Mouse (Mus musculus): ENCODE measurements around the gene Samhd1. TPM values are rescaled to one million over a fixed set of nuclear protein-coding genes. Genes with fewer than 3 reads are reported as not detected.

Samhd1 gene
- polyA plus RNA-seq, 1 experiment = 496 TPM

- Histone ChIP-seq H3K27ac (ENCODE audit: insufficient read depth, low read depth, low read length) (no peak overlapping the region), H3K4me3 (ENCODE audit: insufficient read depth, low read length) (no peak overlapping the region)
Measured at GRCm38 (mm10) chr2:157137959-157138731, 3.1 kb upstream of the Samhd1 start.

DNA sequence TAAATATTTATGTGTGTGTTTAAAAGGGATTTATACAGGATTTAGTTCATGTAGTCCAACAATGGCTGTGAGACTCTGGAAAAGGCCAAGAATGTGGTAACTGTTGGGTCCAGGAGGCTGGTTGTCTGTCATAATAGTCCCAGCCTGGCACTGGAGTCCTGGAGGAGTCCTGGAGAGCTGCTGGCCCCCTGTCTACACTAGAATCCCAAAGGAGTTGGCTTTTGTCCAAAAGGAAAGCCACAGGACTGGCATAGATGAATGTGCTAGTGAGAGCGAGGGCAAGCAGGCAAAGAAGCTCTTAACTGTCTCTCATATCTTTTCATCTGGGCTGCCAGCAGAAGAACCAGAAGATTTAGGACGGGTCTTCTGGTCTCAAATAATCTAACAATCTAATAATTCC, 1.6 kb upstream of the Samhd1 start:
- TF ChIP-seq POLR2A (IDR thresholded peaks at IDR 0.05; ENCODE audit: borderline replicate concordance, low read depth, low read length) = no peak
- TF ChIP-seq CTCF (IDR thresholded peaks at IDR 0.05; ENCODE audit: low read depth, low read length) = no peak
- Histone ChIP-seq H3K4me1 (ENCODE audit: control insufficient read depth, insufficient read depth, low read length) (peaks cover 29% of the 10 kb centered on the region), H3K4me3 (ENCODE audit: insufficient read depth, low read length) (no peak overlapping the region), H3K27ac (ENCODE audit: insufficient read depth, low read depth, low read length) (no peak overlapping the region)

More at GRCm38 (mm10) chr2:157137959-157138731, 3.1 kb upstream of the Samhd1 start:
- H3K4me1 ChIP-seq (ENCODE audit: control insufficient read depth, insufficient read depth, low read length) = peaks cover 30% of the 10 kb centered on the region
- TF ChIP-seq CTCF (IDR thresholded peaks at IDR 0.05; ENCODE audit: low read depth, low read length) (no peak), POLR2A (IDR thresholded peaks at IDR 0.05; ENCODE audit: borderline replicate concordance, low read depth, low read length) (no peak)

- Histone ChIP-seq H3K4me3 (ENCODE audit: insufficient read depth, low read length) (no peak overlapping the region), H3K27ac (ENCODE audit: insufficient read depth, low read depth, low read length) (no peak overlapping the region), H3K4me1 (ENCODE audit: control insufficient read depth, insufficient read depth, low read length) (peaks cover 29% of the 10 kb centered on the region)
- TF ChIP-seq CTCF (IDR thresholded peaks at IDR 0.05; ENCODE audit: low read depth, low read length) (no peak), POLR2A (IDR thresholded peaks at IDR 0.05; ENCODE audit: borderline replicate concordance, low read depth, low read length) (no peak)
Measured at GRCm38 (mm10) chr2:157136176-157136575, 1.1 kb upstream of the Samhd1 start.

GRCm38 (mm10) chr2:157135529-157136120, 560 bp upstream of the Samhd1 start:
- Histone ChIP-seq H3K27ac (ENCODE audit: insufficient read depth, low read depth, low read length) (peak overlapping the region; percentile 76), H3K4me3 (ENCODE audit: insufficient read depth, low read length) (peak overlapping the region; percentile 16; the same call in 1 of the 2 replicates), H3K4me1 (ENCODE audit: control insufficient read depth, insufficient read depth, low read length) (peaks cover 29% of the 10 kb centered on the region)
- TF ChIP-seq CTCF (IDR thresholded peaks at IDR 0.05; ENCODE audit: low read depth, low read length) (no peak), POLR2A (IDR thresholded peaks at IDR 0.05; ENCODE audit: borderline replicate concordance, low read depth, low read length) (no peak)

- H3K27ac ChIP-seq (ENCODE audit: insufficient read depth, low read depth, low read length) = peak overlapping the region; percentile 95
- peak overlapping the region; percentile 71 for H3K4me3 ChIP-seq (ENCODE audit: insufficient read depth, low read length)
- TF ChIP-seq CTCF (IDR thresholded peaks at IDR 0.05; ENCODE audit: low read depth, low read length) (no peak), POLR2A (IDR thresholded peaks at IDR 0.05; ENCODE audit: borderline replicate concordance, low read depth, low read length) (no peak)
- H3K4me1 ChIP-seq (ENCODE audit: control insufficient read depth, insufficient read depth, low read length) = peaks cover 31% of the 10 kb centered on the region
Measured at GRCm38 (mm10) chr2:157134479-157134931, 560 bp downstream of the Samhd1 start.

DNA sequence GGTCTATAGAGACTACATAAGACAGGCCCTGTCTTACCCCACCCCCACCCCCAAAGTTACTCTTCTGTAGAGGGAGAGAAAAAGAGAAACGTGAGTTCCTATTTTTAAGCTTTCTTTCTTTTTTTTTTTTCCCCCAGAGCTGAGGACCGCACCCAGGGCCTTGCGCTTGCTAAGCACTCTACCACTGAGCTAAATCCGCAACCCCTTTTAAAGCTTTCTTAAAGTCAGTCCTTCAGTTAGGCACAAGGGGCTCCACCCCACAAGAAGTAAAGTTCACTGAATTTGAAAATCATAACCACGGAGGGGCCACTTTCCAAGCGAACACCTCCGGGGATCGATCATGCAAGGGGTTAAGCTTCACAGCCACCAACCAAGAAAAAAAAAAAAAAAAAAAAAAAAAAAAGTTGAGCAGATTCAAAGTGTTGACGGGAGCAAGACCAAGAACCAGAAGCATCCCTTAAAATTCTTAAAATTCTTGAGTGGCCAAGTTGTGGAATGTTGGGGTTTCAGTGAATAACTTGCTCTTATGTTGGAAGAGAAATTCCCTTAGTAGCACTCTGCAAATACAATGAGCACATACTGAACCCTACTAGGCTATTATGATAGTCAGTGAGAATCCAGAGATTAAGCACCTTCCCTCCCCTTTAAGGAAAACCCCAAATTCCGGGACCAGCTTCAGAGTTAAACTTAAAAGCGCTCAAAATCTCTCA, 1.1 kb downstream of the Samhd1 start:
- peak overlapping the region; percentile 71 for H3K4me3 ChIP-seq (ENCODE audit: insufficient read depth, low read length)
- H3K4me1 ChIP-seq (ENCODE audit: control insufficient read depth, insufficient read depth, low read length) = peaks cover 31% of the 10 kb centered on the region
- H3K27ac ChIP-seq (ENCODE audit: insufficient read depth, low read depth, low read length) = peak overlapping the region; percentile 95
- no peak for TF ChIP-seq POLR2A (IDR thresholded peaks at IDR 0.05; ENCODE audit: borderline replicate concordance, low read depth, low read length)
- TF ChIP-seq CTCF (IDR thresholded peaks at IDR 0.05; ENCODE audit: low read depth, low read length) = no peak

GRCm38 (mm10) chr2:157132686-157133540, 2.2 kb downstream of the Samhd1 start:
- peak overlapping the region; percentile 80 for H3K27ac ChIP-seq (ENCODE audit: insufficient read depth, low read depth, low read length)
- H3K4me3 ChIP-seq (ENCODE audit: insufficient read depth, low read length) = peak overlapping the region; percentile 35
- TF ChIP-seq CTCF (IDR thresholded peaks at IDR 0.05; ENCODE audit: low read depth, low read length) (no peak), POLR2A (IDR thresholded peaks at IDR 0.05; ENCODE audit: borderline replicate concordance, low read depth, low read length) (no peak)
- peaks cover 24% of the 10 kb centered on the region for H3K4me1 ChIP-seq (ENCODE audit: control insufficient read depth, insufficient read depth, low read length)

DNA sequence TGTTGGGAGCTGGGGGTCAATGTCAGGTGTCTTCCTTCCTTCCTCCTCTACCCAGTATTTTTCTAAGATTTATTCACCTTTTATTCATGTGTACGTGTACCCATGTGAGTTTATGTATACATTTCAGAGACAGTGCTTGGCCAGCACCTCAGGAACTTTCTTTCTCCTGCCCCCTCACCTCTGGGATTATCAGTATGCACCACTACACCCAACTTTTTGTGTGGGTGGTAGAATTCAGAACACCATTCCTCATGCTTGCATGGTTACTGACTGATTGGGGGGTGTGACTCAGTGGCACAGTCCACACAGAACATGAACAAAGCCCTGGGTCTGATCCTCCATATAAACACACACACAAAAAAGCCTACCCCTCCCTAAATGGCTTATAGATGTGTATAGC, 3.0 kb downstream of the Samhd1 start:
- peaks cover 20% of the 10 kb centered on the region for H3K4me1 ChIP-seq (ENCODE audit: control insufficient read depth, insufficient read depth, low read length)
- TF ChIP-seq POLR2A (IDR thresholded peaks at IDR 0.05; ENCODE audit: borderline replicate concordance, low read depth, low read length) (no peak), CTCF (IDR thresholded peaks at IDR 0.05; ENCODE audit: low read depth, low read length) (no peak)
- H3K27ac ChIP-seq (ENCODE audit: insufficient read depth, low read depth, low read length) = no peak overlapping the region
- H3K4me3 ChIP-seq (ENCODE audit: insufficient read depth, low read length) = no peak overlapping the region

Data from bone marrow macrophage, adult 2 months (primary cell).